Mouse (Mus musculus): ENCODE results near the gene Thbs2. TPM values are rescaled to one million over a fixed set of nuclear protein-coding genes. Genes with fewer than 3 reads are reported as not detected.

Thbs2 gene
- polyA plus RNA-seq, 1 experiment from 2014 or later = 3.9 TPM

GRCm38 (mm10) chr17:14720912-14721311 is 26.9 kb upstream of the Thbs2 start:
- Histone ChIP-seq H3K9ac (replicated peaks; ENCODE audit: low read depth, low read length) (no peak overlapping the region), H3K4me1 (ENCODE audit: control insufficient read depth, insufficient read depth, low read length) (no peaks in the 10 kb centered on the region), H3K36me3 (ENCODE audit: control insufficient read depth, insufficient read depth, low read length) (no peaks in the 10 kb centered on the region), H3K27me3 (ENCODE audit: control insufficient read depth, insufficient read depth, low read length) (no peaks in the 10 kb centered on the region), H3K9me3 (ENCODE audit: control insufficient read depth, low read length) (no peaks in the 10 kb centered on the region), H3K27ac (ENCODE audit: low read depth, low read length) (no peak overlapping the region), H3K4me2 (ENCODE audit: low read depth, low read length) (no peak overlapping the region), H3K4me3 (ENCODE audit: low read depth, low read length) (no peak overlapping the region)
- 81% methylated on average over 4 of the region's 4 CpGs for WGBS
- no peak for ATAC-seq (ENCODE audit: low read depth)

- no peaks in the 10 kb centered on the region for H3K36me3 ChIP-seq (ENCODE audit: control insufficient read depth, insufficient read depth, low read length)
- H3K4me1 ChIP-seq (ENCODE audit: control insufficient read depth, insufficient read depth, low read length) = no peaks in the 10 kb centered on the region
- no peaks in the 10 kb centered on the region for H3K27me3 ChIP-seq (ENCODE audit: control insufficient read depth, insufficient read depth, low read length)
- WGBS = 67% methylated on average over 7 of the region's 7 CpGs
- H3K4me3 ChIP-seq (ENCODE audit: low read depth, low read length) = no peak overlapping the region
- no peak for ATAC-seq (ENCODE audit: low read depth)
- H3K27ac ChIP-seq (ENCODE audit: low read depth, low read length) = no peak overlapping the region
- H3K9ac ChIP-seq (replicated peaks; ENCODE audit: low read depth, low read length) = no peak overlapping the region
- H3K4me2 ChIP-seq (ENCODE audit: low read depth, low read length) = no peak overlapping the region
- no peaks in the 10 kb centered on the region for H3K9me3 ChIP-seq (ENCODE audit: control insufficient read depth, low read length)
Measured at GRCm38 (mm10) chr17:14720227-14720626, 26.2 kb upstream of the Thbs2 start.

GRCm38 (mm10) chr17:14718801-14719200 is 24.8 kb upstream of the Thbs2 start:
- Histone ChIP-seq H3K4me2 (ENCODE audit: low read depth, low read length) (no peak overlapping the region), H3K9me3 (ENCODE audit: control insufficient read depth, low read length) (no peaks in the 10 kb centered on the region), H3K9ac (replicated peaks; ENCODE audit: low read depth, low read length) (no peak overlapping the region), H3K4me1 (ENCODE audit: control insufficient read depth, insufficient read depth, low read length) (no peaks in the 10 kb centered on the region), H3K4me3 (ENCODE audit: low read depth, low read length) (no peak overlapping the region), H3K36me3 (ENCODE audit: control insufficient read depth, insufficient read depth, low read length) (no peaks in the 10 kb centered on the region), H3K27me3 (ENCODE audit: control insufficient read depth, insufficient read depth, low read length) (no peaks in the 10 kb centered on the region), H3K27ac (ENCODE audit: low read depth, low read length) (no peak overlapping the region)
- ATAC-seq (ENCODE audit: low read depth) = peak; percentile 63
- 16% methylated on average over 4 of the region's 4 CpGs for WGBS

- no peak for ATAC-seq (ENCODE audit: low read depth)
- Histone ChIP-seq H3K27ac (ENCODE audit: low read depth, low read length) (no peak overlapping the region), H3K9me3 (ENCODE audit: control insufficient read depth, low read length) (no peaks in the 10 kb centered on the region), H3K27me3 (ENCODE audit: control insufficient read depth, insufficient read depth, low read length) (no peaks in the 10 kb centered on the region), H3K9ac (replicated peaks; ENCODE audit: low read depth, low read length) (no peak overlapping the region), H3K4me1 (ENCODE audit: control insufficient read depth, insufficient read depth, low read length) (no peaks in the 10 kb centered on the region), H3K4me2 (ENCODE audit: low read depth, low read length) (no peak overlapping the region), H3K4me3 (ENCODE audit: low read depth, low read length) (no peak overlapping the region), H3K36me3 (ENCODE audit: control insufficient read depth, insufficient read depth, low read length) (no peaks in the 10 kb centered on the region)
- WGBS = 20% methylated on average over 8 of the region's 8 CpGs
Measured at GRCm38 (mm10) chr17:14714782-14715181, 20.7 kb upstream of the Thbs2 start.

GRCm38 (mm10) chr17:14714374-14714773 is 20.3 kb upstream of the Thbs2 start:
- no peaks in the 10 kb centered on the region for H3K4me1 ChIP-seq (ENCODE audit: control insufficient read depth, insufficient read depth, low read length)
- H3K36me3 ChIP-seq (ENCODE audit: control insufficient read depth, insufficient read depth, low read length) = no peaks in the 10 kb centered on the region
- no peak overlapping the region for H3K27ac ChIP-seq (ENCODE audit: low read depth, low read length)
- no peak overlapping the region for H3K4me3 ChIP-seq (ENCODE audit: low read depth, low read length)
- ATAC-seq (ENCODE audit: low read depth) = no peak
- no peaks in the 10 kb centered on the region for H3K27me3 ChIP-seq (ENCODE audit: control insufficient read depth, insufficient read depth, low read length)
- no peak overlapping the region for H3K9ac ChIP-seq (replicated peaks; ENCODE audit: low read depth, low read length)
- H3K4me2 ChIP-seq (ENCODE audit: low read depth, low read length) = no peak overlapping the region
- no peaks in the 10 kb centered on the region for H3K9me3 ChIP-seq (ENCODE audit: control insufficient read depth, low read length)
- 53% methylated on average over 3 of the region's 3 CpGs for WGBS

- Histone ChIP-seq H3K9ac (replicated peaks; ENCODE audit: low read depth, low read length) (no peak overlapping the region), H3K4me3 (ENCODE audit: low read depth, low read length) (no peak overlapping the region), H3K9me3 (ENCODE audit: control insufficient read depth, low read length) (no peaks in the 10 kb centered on the region), H3K36me3 (ENCODE audit: control insufficient read depth, insufficient read depth, low read length) (no peaks in the 10 kb centered on the region), H3K4me2 (ENCODE audit: low read depth, low read length) (no peak overlapping the region), H3K4me1 (ENCODE audit: control insufficient read depth, insufficient read depth, low read length) (no peaks in the 10 kb centered on the region), H3K27me3 (ENCODE audit: control insufficient read depth, insufficient read depth, low read length) (no peaks in the 10 kb centered on the region), H3K27ac (ENCODE audit: low read depth, low read length) (no peak overlapping the region)
- 95% methylated on average over 3 of the region's 3 CpGs for WGBS
- no peak for ATAC-seq (ENCODE audit: low read depth)
Measured at GRCm38 (mm10) chr17:14711784-14712183, 17.7 kb upstream of the Thbs2 start.

GRCm38 (mm10) chr17:14711032-14711431 is 17.0 kb upstream of the Thbs2 start:
- no peaks in the 10 kb centered on the region for H3K4me1 ChIP-seq (ENCODE audit: control insufficient read depth, insufficient read depth, low read length)
- ATAC-seq (ENCODE audit: low read depth) = no peak
- no peaks in the 10 kb centered on the region for H3K27me3 ChIP-seq (ENCODE audit: control insufficient read depth, insufficient read depth, low read length)
- no peak overlapping the region for H3K4me2 ChIP-seq (ENCODE audit: low read depth, low read length)
- no peak overlapping the region for H3K4me3 ChIP-seq (ENCODE audit: low read depth, low read length)
- no peak overlapping the region for H3K27ac ChIP-seq (ENCODE audit: low read depth, low read length)
- H3K9ac ChIP-seq (replicated peaks; ENCODE audit: low read depth, low read length) = no peak overlapping the region
- no peaks in the 10 kb centered on the region for H3K9me3 ChIP-seq (ENCODE audit: control insufficient read depth, low read length)
- 78% methylated on average over 3 of the region's 3 CpGs for WGBS
- H3K36me3 ChIP-seq (ENCODE audit: control insufficient read depth, insufficient read depth, low read length) = no peaks in the 10 kb centered on the region

- no peak overlapping the region for H3K27ac ChIP-seq (ENCODE audit: low read depth, low read length)
- H3K9me3 ChIP-seq (ENCODE audit: control insufficient read depth, low read length) = no peaks in the 10 kb centered on the region
- H3K4me1 ChIP-seq (ENCODE audit: control insufficient read depth, insufficient read depth, low read length) = no peaks in the 10 kb centered on the region
- ATAC-seq (ENCODE audit: low read depth) = no peak
- H3K4me3 ChIP-seq (ENCODE audit: low read depth, low read length) = no peak overlapping the region
- no peak overlapping the region for H3K9ac ChIP-seq (replicated peaks; ENCODE audit: low read depth, low read length)
- H3K27me3 ChIP-seq (ENCODE audit: control insufficient read depth, insufficient read depth, low read length) = no peaks in the 10 kb centered on the region
- no peak overlapping the region for H3K4me2 ChIP-seq (ENCODE audit: low read depth, low read length)
- WGBS = 94% methylated on average over 4 of the region's 4 CpGs
- no peaks in the 10 kb centered on the region for H3K36me3 ChIP-seq (ENCODE audit: control insufficient read depth, insufficient read depth, low read length)
Measured at GRCm38 (mm10) chr17:14706066-14706465, 12.0 kb upstream of the Thbs2 start.

- no peak overlapping the region for H3K9ac ChIP-seq (replicated peaks; ENCODE audit: low read depth, low read length)
- no peak overlapping the region for H3K27ac ChIP-seq (ENCODE audit: low read depth, low read length)
- H3K4me2 ChIP-seq (ENCODE audit: low read depth, low read length) = no peak overlapping the region
- no peak for ATAC-seq (ENCODE audit: low read depth)
- no peaks in the 10 kb centered on the region for H3K27me3 ChIP-seq (ENCODE audit: control insufficient read depth, insufficient read depth, low read length)
- 92% methylated on average over 2 of the region's 2 CpGs for WGBS
- no peak overlapping the region for H3K4me3 ChIP-seq (ENCODE audit: low read depth, low read length)
- no peaks in the 10 kb centered on the region for H3K4me1 ChIP-seq (ENCODE audit: control insufficient read depth, insufficient read depth, low read length)
- H3K36me3 ChIP-seq (ENCODE audit: control insufficient read depth, insufficient read depth, low read length) = no peaks in the 10 kb centered on the region
- no peaks in the 10 kb centered on the region for H3K9me3 ChIP-seq (ENCODE audit: control insufficient read depth, low read length)
Measured at GRCm38 (mm10) chr17:14705466-14705865, 11.4 kb upstream of the Thbs2 start.

- Histone ChIP-seq H3K4me2 (ENCODE audit: low read depth, low read length) (no peak overlapping the region), H3K4me1 (ENCODE audit: control insufficient read depth, insufficient read depth, low read length) (no peaks in the 10 kb centered on the region), H3K36me3 (ENCODE audit: control insufficient read depth, insufficient read depth, low read length) (no peaks in the 10 kb centered on the region), H3K4me3 (ENCODE audit: low read depth, low read length) (no peak overlapping the region), H3K27me3 (ENCODE audit: control insufficient read depth, insufficient read depth, low read length) (no peaks in the 10 kb centered on the region), H3K27ac (ENCODE audit: low read depth, low read length) (no peak overlapping the region), H3K9ac (replicated peaks; ENCODE audit: low read depth, low read length) (no peak overlapping the region), H3K9me3 (ENCODE audit: control insufficient read depth, low read length) (no peaks in the 10 kb centered on the region)
- 83% methylated on average over 6 of the region's 6 CpGs for WGBS
- ATAC-seq (ENCODE audit: low read depth) = no peak
Measured at GRCm38 (mm10) chr17:14703771-14704170, 9.7 kb upstream of the Thbs2 start.

All from neural tube, embryonic 14.5 days (tissue).